Mouse (Mus musculus): ENCODE measurements around the gene Pik3c2b.

The Pik3c2b gene

GRCm38 (mm10) chr1:133125640-133126364, 80.3 kb downstream of the Pik3c2b start:
- Histone ChIP-seq H3K36me3 (ENCODE audit: insufficient read depth, low read length) (no peaks in the 10 kb centered on the region), H3K4me1 (replicated peaks; ENCODE audit: low read depth, low read length) (peaks cover 60% of the 10 kb centered on the region), H3K27me3 (ENCODE audit: insufficient read depth, low read length) (no peaks in the 10 kb centered on the region), H3K4me3 (replicated peaks; ENCODE audit: low read length) (peak overlapping the region; percentile 11; the same call in 1 of the 2 replicates), H3K9me3 (ENCODE audit: low read length) (no peaks in the 10 kb centered on the region)
- TF ChIP-seq NANOG (IDR thresholded peaks at IDR 0.05; ENCODE audit: borderline replicate concordance, low read length): peak; percentile 50; the same call in 1 of the 2 replicates
- peak; percentile 67 for TF ChIP-seq CTCF (conservative IDR thresholded peaks at IDR 0.05; ENCODE audit: low read length)
- TF ChIP-seq POU5F1 (IDR thresholded peaks at IDR 0.05; ENCODE audit: borderline replicate concordance, low read length): no peak

GRCm38 (mm10) chr1:133126365-133126740, 80.9 kb downstream of the Pik3c2b start:
- Histone ChIP-seq H3K4me3 (replicated peaks; ENCODE audit: low read length) (peak overlapping the region; percentile 11; the same call in 1 of the 2 replicates), H3K27me3 (ENCODE audit: insufficient read depth, low read length) (no peaks in the 10 kb centered on the region), H3K9me3 (ENCODE audit: low read length) (no peaks in the 10 kb centered on the region), H3K4me1 (replicated peaks; ENCODE audit: low read depth, low read length) (peaks cover 55% of the 10 kb centered on the region), H3K36me3 (ENCODE audit: insufficient read depth, low read length) (no peaks in the 10 kb centered on the region)
- no peak for TF ChIP-seq CTCF (conservative IDR thresholded peaks at IDR 0.05; ENCODE audit: low read length)
- TF ChIP-seq NANOG (IDR thresholded peaks at IDR 0.05; ENCODE audit: borderline replicate concordance, low read length): no peak
- no peak for TF ChIP-seq POU5F1 (IDR thresholded peaks at IDR 0.05; ENCODE audit: borderline replicate concordance, low read length)

GRCm38 (mm10) chr1:133127328-133127727, 81.9 kb downstream of the Pik3c2b start:
- TF ChIP-seq CTCF (conservative IDR thresholded peaks at IDR 0.05; ENCODE audit: low read length): no peak
- TF ChIP-seq NANOG (IDR thresholded peaks at IDR 0.05; ENCODE audit: borderline replicate concordance, low read length): no peak
- no peak for TF ChIP-seq POU5F1 (IDR thresholded peaks at IDR 0.05; ENCODE audit: borderline replicate concordance, low read length)
- Histone ChIP-seq H3K4me1 (replicated peaks; ENCODE audit: low read depth, low read length) (peaks cover 55% of the 10 kb centered on the region), H3K9me3 (ENCODE audit: low read length) (no peaks in the 10 kb centered on the region), H3K27me3 (ENCODE audit: insufficient read depth, low read length) (no peaks in the 10 kb centered on the region), H3K36me3 (ENCODE audit: insufficient read depth, low read length) (peaks cover 6% of the 10 kb centered on the region), H3K4me3 (replicated peaks; ENCODE audit: low read length) (no peak overlapping the region)

GRCm38 (mm10) chr1:133129471-133130221, 84.2 kb downstream of the Pik3c2b start:
- TF ChIP-seq POU5F1 (IDR thresholded peaks at IDR 0.05; ENCODE audit: borderline replicate concordance, low read length): no peak
- no peak for TF ChIP-seq NANOG (IDR thresholded peaks at IDR 0.05; ENCODE audit: borderline replicate concordance, low read length)
- TF ChIP-seq CTCF (conservative IDR thresholded peaks at IDR 0.05; ENCODE audit: low read length): no peak
- H3K4me3 ChIP-seq (replicated peaks; ENCODE audit: low read length): peak overlapping the region; percentile 99
- H3K27me3 ChIP-seq (ENCODE audit: insufficient read depth, low read length): no peaks in the 10 kb centered on the region
- H3K4me1 ChIP-seq (replicated peaks; ENCODE audit: low read depth, low read length): peaks cover 72% of the 10 kb centered on the region
- peaks cover 29% of the 10 kb centered on the region for H3K36me3 ChIP-seq (ENCODE audit: insufficient read depth, low read length)
- no peaks in the 10 kb centered on the region for H3K9me3 ChIP-seq (ENCODE audit: low read length)

GRCm38 (mm10) chr1:133130638-133131560, 85.4 kb downstream of the Pik3c2b start, which contains the start of gene Ppp1r15b:
Ppp1r15b (plus strand) TSS chr1:133131143.
- Histone ChIP-seq H3K36me3 (ENCODE audit: insufficient read depth, low read length) (peaks cover 42% of the 10 kb centered on the region), H3K4me3 (replicated peaks; ENCODE audit: low read length) (peak within 1 kb of the TSS; percentile 99), H3K4me1 (replicated peaks; ENCODE audit: low read depth, low read length) (peaks cover 76% of the 10 kb centered on the region), H3K9me3 (ENCODE audit: low read length) (no peaks in the 10 kb centered on the region), H3K27me3 (ENCODE audit: insufficient read depth, low read length) (no peaks in the 10 kb centered on the region)
- TF ChIP-seq NANOG (IDR thresholded peaks at IDR 0.05; ENCODE audit: borderline replicate concordance, low read length) (no peak), POU5F1 (IDR thresholded peaks at IDR 0.05; ENCODE audit: borderline replicate concordance, low read length) (no peak), CTCF (conservative IDR thresholded peaks at IDR 0.05; ENCODE audit: low read length) (no peak)

- H3K36me3 ChIP-seq (ENCODE audit: insufficient read depth, low read length): peaks cover 48% of the 10 kb centered on the region
- peak overlapping the region; percentile 99 for H3K4me3 ChIP-seq (replicated peaks; ENCODE audit: low read length)
- H3K9me3 ChIP-seq (ENCODE audit: low read length): no peaks in the 10 kb centered on the region
- TF ChIP-seq POU5F1 (IDR thresholded peaks at IDR 0.05; ENCODE audit: borderline replicate concordance, low read length) (no peak), CTCF (conservative IDR thresholded peaks at IDR 0.05; ENCODE audit: low read length) (no peak), NANOG (IDR thresholded peaks at IDR 0.05; ENCODE audit: borderline replicate concordance, low read length) (no peak)
- peaks cover 76% of the 10 kb centered on the region for H3K4me1 ChIP-seq (replicated peaks; ENCODE audit: low read depth, low read length)
- no peaks in the 10 kb centered on the region for H3K27me3 ChIP-seq (ENCODE audit: insufficient read depth, low read length)
Observed at GRCm38 (mm10) chr1:133131561-133131905, 86.1 kb downstream of the Pik3c2b start.

- Histone ChIP-seq H3K4me3 (replicated peaks; ENCODE audit: low read length) (peak overlapping the region; percentile 99), H3K4me1 (replicated peaks; ENCODE audit: low read depth, low read length) (peaks cover 76% of the 10 kb centered on the region), H3K27me3 (ENCODE audit: insufficient read depth, low read length) (no peaks in the 10 kb centered on the region)
Observed at GRCm38 (mm10) chr1:133131936-133132335, 86.5 kb downstream of the Pik3c2b start.

More at GRCm38 (mm10) chr1:133131936-133132335, 86.5 kb downstream of the Pik3c2b start:
- TF ChIP-seq POU5F1 (IDR thresholded peaks at IDR 0.05; ENCODE audit: borderline replicate concordance, low read length) (no peak), CTCF (conservative IDR thresholded peaks at IDR 0.05; ENCODE audit: low read length) (no peak), NANOG (IDR thresholded peaks at IDR 0.05; ENCODE audit: borderline replicate concordance, low read length) (no peak)
- Histone ChIP-seq H3K9me3 (ENCODE audit: low read length) (no peaks in the 10 kb centered on the region), H3K36me3 (ENCODE audit: insufficient read depth, low read length) (peaks cover 52% of the 10 kb centered on the region)
